Mouse (Mus musculus) left cerebral cortex, postnatal 36 days (tissue): ENCODE measurements around the gene Cntfr. TPM values are rescaled to one million over a fixed set of nuclear protein-coding genes. Genes with fewer than 3 reads are reported as not detected.
"Not testable (repeated sequence)": the region's sequence is repeated elsewhere in the genome, so short reads cannot be mapped to it uniquely, and the experiment has no call there.

Source experiments
- DNase-seq, 2 experiments: peaks; one replicate each; pipeline ENCODE4 v3.0.0; 2021 to 2022; ENCODE audit warnings: low spot score in 2 of 2, mixed read lengths in 1 of 2
- intact Hi-C: fragments of 180-260 bp; cut with DNase I; formaldehyde crosslinking; loops from one replicate; pipeline ENCODE4 v1.15.1; 2025
- total RNA-seq, 2 experiments: library from RNA; stranded (reverse); gene quantifications; 2 replicates each; pipeline ENCODE4 v1.2.3; 2021

The Cntfr gene
- total RNA-seq, 2 experiments from 2014 or later = 106 to 115 TPM

DNA sequence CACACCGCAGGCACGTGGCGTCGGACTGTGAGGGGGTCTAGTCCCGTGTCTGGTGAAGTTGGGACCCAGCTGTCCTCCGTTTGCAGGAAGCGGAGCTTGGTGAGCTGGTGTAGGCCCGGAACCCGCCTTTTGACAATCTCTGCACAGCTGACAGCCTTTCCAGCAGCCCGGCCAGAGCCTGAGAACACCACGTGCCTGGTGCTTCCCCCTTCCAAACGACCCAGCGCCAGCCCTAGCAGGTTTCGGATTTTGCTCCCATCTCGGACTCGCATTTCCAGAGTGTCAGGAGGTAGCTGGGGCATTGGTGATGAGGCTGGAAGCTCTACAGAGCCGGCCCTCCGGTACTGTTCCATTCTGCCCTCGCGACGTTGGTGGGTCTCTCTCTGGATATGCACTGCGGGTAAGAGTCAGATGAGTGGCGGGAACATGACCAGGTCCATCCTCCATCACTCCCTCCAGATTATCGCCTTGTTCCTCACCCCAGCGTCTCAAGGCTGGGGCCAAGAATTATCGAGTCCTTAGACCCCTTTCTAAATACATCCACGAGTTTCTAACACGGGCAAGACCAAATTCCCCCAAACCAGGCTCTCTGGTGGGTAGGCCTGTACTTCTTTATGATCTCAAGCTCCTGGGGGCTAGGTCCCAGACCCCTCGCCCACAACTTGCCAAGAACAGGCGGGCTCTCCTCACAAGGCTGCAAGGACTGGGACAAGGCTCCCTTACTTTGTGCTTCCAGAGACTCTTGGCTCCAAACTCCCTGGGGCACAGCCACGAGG is 15.7 kb upstream of the Cntfr start:
- peak in 1 of 2 experiments; percentile 39 for DNase-seq
- intact Hi-C loops = no loop called here

DNA sequence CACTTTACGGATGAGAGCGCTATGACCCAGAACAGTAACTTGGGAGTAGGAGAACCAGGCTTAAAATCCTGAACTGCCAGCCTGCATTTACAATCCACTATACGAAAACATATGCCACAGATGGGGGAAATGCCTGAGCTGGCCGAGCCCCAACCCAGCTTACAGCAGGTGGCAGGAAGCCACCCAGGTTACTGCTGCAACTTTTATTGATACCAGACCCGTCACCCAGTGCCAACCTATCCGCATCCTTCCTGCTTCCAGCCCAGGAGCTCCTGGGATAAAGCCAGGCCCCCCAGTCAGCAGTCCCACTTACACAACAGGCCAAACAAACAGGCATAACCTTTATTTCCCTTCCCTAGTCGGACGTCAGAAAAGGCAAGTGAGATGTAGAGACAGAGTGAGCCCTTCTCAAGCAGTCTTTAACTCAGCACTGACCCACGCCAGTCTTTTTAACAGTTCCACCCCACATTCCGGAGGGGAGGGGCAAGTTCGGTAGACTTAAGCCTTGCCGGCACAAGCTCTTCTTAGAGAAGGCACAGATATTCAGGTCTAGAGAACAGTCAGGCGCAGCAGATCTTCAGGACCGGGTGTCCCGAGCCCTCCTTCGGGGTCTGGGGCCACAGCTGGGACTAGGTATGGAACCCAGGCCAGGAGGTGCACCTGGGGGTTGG is 15.0 kb upstream of the Cntfr start:
- DNase-seq = no peak
- intact Hi-C loops = no loop called here

DNA sequence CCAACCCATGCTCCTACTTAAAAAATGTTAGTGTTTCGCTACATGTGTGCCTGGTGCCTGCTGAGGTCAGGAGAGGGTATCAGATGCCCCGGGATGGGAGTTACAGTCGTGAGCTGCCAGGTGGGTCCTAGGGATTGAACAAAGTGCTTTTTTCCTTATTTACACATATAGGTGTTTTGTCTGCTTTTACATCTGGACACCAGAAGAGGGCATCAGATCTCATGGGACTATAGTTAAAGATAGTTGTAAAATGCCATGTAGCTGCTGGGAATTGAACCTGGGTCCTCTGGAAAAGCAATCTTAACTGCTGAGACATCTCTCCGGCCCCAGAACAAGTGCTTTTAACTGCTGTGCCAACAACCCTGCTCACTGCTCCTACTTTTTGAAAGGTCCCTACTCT is 13.3 kb upstream of the Cntfr start:
- intact Hi-C loops = no loop called here
- DNase-seq = no peak

DNA sequence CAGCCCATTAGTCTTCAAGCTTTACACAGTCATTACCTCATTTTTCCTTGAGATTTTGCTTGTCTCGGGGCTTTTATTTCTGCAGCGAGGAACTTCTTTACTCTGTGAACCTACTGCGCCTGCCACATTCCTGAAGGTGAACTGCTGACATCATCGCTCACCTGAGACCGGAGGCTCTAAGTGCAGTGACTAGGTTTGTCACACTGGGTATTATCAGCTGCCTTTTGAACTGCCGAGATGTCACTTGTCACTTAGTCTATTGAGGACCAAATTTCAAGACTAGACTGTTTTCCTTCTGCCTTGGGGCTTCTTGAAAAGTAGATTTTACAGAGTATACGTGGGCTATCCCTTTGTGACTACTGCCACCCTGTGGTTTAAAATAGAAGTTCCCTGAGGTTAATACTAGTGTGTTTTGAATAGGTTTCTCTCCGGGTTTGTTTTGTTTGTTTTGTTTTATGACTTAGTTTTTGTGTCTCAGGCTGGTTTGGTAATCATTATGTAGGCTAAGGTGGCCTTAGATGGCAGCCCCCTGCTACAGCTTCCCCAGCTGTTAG is 11.4 kb upstream of the Cntfr start:
- DNase-seq = no peak
- intact Hi-C loops = loop anchor here (5.0 kb wide), 4 partner anchors 56 to 156 kb away; partner anchors contain the start of genes Dnaic1 and Fam219a

DNA sequence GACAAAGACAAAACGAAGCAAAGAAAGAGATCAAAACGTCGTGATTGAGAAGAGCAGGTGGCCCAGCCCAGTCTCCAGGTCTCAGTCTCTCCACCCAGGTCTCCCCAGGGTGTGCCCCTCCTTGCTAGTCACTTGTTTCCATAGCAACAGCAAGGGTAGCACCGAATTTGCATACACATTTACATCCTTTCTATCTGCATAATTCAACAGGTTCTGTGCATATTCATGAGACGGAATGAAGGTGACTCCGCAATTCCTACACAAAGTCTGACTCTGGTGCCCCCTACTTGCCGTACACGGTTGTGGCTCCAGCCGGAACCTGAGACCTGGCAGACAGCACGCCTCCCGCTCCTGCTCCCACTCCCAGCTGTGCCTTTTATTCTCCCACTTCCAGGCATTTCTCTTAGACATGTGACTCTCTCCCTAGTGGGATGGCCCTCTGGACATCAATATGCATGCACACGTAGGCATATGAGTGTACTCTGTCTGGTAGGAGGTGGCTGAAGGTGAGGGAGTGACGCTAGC is 10.2 kb upstream of the Cntfr start:
- intact Hi-C loops = loop anchor here (1.0 to 5.0 kb wide), 5 partner anchors 55 to 239 kb away; partner anchors contain the start of genes Dnaic1 and Fam219a
- peak; percentile 74 to 80 for DNase-seq

DNA sequence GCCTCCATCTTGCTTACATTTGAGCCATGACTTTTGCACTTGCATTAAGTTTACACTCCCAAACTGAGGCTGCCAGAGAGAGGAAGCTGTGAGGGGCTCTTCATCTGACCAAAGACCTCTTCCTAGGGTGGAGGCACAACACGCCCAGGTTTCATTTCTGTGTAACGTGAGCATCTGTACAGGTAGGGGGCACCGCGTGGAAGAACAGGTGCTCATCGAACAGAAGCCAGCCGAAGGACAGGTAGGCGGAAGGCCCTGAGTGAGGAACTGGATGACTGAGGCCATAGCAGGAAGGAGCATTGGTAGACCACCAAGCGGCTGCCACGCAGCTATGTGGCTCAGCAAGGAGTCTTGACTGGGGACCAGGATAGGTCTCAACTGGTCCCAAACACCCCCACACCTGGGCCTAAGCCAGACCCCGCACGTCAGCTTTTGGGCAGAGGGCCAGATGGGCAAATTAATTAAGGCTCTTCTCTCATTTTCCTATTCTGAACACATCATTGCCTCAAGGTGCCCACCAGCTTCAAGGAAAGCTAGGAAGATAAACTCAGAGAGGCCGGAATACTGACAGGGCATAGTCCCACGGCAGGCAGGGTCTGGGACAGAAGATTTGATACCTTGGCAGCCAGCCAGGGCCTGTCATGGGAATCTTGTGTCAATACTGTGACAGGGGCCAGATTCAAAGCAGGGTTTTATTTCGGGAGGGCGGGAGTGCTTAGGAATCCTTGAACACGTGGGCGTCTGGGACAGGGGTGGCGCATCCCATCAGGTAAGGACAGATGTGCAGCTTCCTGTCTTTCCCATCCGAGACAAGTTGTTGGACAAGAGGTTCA is 9.2 kb upstream of the Cntfr start:
- intact Hi-C loops = loop anchor here (5.0 kb wide), 4 partner anchors 54 to 154 kb away; partner anchors contain the start of genes Dnaic1 and Fam219a
- DNase-seq = peak in 1 of 2 experiments; percentile 7

DNA sequence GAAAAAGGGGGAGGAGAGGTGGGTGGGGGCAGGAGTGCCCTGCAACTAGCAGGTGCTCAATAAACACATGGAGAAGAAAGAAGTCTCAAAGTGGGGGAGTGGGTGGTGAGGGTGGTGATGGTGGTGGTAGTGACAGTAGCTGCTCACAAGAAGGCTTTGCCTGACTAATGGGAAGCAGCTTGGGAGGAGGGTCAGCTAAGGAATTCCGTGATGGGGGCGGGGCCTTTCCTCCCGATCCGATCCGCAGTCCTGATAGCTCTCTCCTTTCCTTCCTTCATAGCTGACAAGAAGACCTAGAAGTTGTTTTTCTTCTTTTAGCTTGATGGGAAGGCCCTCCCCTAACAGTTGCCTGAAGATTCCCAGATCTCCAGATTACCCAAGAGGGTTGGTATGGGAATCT is 7.8 kb upstream of the Cntfr start:
- intact Hi-C loops = loop anchor here (5.0 kb wide), 4 partner anchors 52 to 152 kb away; partner anchors contain the start of genes Dnaic1 and Fam219a

DNA sequence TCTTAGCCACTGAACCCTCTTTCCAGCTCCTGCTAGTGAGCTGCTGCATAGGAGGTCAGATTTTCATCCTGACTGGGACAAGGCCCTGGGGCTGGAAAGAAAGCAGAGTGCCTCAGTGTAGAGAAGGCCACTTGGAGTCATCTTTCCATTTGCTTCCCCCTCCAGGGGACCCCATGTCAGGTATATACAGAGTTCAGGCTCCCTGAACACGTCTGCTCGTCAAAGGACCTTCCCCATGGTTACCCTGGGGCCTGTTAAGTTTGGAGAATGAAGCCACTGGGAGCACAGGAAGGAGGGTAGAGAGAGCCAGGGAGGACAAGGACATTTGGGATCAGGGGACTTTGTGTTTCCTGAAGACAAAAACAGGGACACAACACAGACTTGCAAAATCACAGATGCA is 5.3 kb upstream of the Cntfr start:
- intact Hi-C loops, DNase-seq: not testable (repeated sequence)

More for the DNA sequence above, 7.8 kb upstream of the Cntfr start:
- no peak for DNase-seq

DNA sequence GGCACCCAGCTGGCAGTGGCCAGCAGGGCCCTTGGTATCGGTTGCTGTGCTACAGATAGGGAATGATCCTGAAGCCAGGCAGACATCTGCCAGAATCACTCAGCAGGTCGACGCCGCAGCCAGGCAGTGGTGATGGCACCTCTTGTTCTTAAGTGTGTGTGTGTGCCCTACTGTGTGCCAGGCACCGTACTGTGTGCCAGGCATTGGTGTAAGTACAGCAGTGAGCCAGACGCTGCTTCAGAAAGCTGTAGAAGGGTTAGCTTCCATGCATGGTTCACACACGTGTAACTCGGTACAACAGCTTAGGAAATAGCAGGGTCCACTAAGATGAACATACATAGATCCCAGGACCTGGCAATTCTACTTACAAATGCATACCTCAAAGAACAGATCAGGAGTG is 3.3 kb upstream of the Cntfr start:
- DNase-seq, intact Hi-C loops: not testable (repeated sequence)

DNA sequence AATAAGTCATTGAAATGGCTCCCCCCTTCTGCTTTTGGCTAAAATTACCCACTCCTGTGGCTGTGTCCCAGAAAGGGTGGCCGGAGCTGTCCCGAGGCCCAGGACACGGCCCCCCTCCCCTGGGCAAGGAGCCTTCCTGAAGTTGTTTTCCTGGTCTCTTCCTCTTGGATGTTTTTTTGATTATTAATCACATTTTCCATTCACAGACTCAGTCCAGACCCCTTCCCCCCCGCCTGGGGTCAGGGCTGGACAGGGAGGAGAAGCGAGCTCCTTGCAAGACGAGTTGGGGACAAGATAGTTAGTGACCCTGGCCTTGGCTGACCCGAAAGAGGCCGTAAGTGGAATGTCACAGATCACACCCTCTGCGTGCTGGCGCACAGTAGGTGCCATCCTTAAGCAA is 2.9 kb upstream of the Cntfr start, which contains the start of gene Il11ra1:
Il11ra1 (plus strand) TSS at position 207 of the 400 bp plus-strand sequence.
- intact Hi-C loops, DNase-seq: not testable (repeated sequence)

DNA sequence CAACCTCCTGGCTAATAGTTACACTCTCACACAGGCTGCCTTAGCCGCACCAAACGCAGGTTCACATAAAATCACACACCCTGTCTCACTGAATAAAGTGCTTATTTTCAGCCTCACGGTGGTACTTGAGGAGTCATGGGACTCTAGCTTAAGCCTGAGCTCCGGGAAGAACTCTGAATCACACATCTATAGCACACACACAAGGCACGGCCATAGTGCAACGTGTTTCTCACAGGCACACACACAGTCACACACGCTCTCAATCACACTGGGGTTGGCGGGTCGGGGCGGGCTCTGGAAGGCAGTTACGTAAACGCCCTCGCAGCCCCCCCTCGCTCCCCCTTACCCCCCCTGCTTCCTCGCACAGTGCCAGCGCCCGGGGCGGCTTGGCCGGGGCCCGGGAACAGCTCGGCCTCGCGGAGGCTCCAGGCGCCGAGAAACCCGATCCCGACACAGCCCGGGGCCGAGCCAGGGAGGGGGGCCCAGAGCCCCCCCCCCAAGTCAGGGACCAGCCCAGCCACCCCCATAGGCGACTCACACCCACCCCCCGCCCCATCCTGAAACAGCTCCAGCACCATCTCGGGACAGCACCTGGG is 1.6 kb upstream of the Cntfr start:
- DNase-seq, intact Hi-C loops: not testable (repeated sequence)

DNA sequence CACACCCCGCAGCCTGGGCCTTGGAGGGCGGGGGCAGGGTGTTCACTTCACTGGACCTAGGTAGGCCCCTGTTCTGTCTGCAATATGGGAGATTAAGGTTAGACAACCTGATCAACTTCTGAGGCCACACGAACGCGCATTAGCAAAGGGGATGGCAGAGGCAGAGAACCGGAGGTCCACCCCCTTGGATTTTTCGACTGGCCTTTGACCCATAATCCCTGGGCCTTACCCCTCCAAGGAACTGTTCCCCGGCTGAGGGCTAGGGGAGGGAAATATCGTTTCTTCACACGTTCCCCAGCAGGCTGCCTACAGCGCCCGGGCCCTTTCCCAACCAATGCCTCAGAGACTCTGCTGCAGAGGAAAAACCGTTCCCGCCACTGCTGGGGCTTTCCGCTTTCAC is 437 bp downstream of the Cntfr start:
- intact Hi-C loops = not testable (repeated sequence)

DNA sequence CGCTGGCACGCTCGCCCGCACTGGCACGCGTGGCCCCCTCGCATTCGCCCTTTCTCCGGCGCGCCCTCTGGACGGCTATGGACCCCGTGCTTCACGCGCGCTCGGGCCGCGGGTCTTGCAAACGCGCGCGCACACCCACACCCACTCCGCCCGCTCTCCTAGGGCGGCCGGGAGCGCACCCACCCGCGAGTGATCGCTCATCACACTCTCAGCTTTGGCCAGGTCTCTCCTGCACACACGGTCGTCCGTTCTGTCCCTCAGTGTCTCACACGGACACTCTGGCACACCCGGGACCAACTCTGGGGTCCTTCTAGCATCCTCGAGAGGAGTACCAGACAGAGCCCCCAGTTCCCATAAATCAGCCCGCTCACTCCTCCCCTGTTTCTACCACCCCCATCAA is 1.1 kb downstream of the Cntfr start:
- DNase-seq, intact Hi-C loops: not testable (repeated sequence)

More for the DNA sequence above, 437 bp downstream of the Cntfr start:
- DNase-seq = not testable (repeated sequence)

DNA sequence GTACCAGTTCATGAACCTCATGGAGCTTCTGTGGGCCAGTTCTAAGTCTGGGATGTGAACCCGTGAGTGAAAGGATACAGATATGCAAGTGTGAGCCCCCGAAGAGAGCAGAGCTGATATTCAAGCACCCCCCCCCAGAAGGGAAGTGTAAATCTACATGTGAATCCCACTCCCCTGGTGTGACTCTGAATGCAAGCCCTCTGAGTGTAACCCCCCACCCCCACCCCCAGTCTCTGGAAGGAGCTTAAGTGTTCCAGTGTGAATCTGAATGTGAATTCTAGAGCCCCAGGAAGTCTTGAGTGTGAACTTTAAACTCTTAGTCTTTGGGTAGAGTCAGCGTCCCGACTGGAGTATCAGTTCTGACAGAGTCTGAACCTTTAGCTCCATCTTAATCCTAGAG is 3.4 kb downstream of the Cntfr start:
- DNase-seq, intact Hi-C loops: not testable (repeated sequence)

DNA sequence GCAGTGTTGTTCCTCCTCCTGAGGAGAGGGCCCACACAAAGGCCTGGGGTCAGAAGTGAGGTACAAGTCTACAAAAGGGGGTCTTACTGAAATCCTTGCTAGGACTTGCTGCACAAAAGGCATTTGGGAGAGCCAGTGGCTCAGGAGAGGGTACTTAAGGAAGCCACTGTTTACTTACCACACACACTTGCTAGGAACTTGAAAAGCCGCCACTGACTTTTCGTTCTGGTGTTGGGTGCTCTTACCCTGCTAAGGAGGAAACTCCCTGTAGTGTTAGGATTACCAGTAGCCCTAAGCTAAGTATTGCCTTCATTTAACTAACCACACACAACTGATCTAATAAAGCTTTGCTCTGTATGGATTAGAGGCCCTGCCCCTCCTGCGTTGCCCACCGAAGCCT is 6.9 kb downstream of the Cntfr start:
- DNase-seq, intact Hi-C loops: not testable (repeated sequence)

DNA sequence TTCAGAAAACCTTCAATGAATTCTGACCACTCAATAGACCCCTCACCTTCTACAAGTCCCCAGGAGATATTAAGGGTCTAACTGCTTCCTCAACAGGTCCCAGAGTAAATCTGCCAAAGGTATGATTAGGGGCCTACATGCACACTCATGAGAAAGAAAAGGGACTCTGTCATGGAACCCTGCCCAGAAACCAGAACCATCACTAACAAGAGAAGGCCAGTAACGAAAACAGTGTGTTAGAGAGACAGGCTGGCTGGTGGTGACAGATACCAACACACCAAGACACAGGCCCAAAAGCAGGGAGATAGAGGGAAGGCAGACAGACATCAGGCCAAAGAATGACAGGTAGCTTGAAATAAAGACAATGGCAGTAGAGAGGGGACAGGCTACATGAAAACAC is 8.3 kb downstream of the Cntfr start:
- intact Hi-C loops, DNase-seq: not testable (repeated sequence)

DNA sequence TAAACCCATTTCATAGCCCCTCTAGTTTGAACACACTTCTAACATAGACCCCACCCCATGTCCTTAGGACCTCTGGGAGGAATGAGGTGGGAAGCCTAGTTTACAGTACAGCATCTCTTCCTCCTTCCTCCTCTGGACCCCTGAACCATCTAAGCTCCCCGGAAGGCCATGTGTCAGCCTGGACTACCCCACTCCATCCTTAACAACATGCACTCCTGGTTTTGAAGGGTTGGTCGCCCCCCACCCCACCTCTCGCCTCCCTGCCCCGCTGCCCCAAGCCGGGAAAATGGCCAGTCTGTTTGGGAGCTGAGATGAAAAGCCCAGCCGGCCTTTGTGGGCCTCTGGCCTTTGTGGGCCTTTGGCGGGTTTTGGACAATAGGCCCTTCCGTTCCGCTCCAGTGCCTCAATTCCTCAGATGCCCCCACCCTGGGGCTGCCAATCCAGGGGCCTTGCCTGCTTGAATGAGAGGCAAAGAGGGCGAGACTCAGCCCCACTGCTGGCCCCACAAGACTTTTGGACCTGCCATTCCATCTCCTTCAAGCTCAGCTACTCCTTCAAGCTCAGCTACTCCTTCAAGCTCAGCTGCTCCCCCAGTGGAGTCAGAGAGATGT is 10.9 kb downstream of the Cntfr start:
- intact Hi-C loops, DNase-seq: not testable (repeated sequence)

DNA sequence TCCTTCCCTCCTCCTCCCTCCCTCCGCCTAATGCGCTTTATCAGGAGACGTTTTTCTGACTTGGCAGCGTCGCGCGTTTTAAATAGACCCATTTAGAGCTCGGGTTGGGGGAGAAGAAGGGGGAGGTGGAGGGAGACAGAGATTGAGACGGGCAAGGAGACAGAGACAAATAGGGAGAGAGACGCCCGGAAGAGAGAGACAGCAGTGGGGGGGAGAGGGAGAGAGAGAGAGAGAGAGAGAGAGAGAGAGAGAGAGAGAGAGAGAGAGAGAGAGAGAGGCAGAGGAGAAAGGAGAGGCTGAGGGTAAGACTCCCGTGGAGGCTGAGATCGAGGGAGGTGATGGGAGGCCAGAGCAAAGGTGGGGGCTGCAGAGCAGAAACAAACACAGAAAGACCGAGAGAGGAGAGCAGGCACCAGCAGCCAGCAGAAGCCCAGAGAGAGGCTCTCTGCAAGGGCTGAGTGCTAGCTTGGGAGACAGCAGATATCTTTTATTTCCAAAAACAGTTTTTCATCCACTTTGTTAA is 11.9 kb downstream of the Cntfr start:
- intact Hi-C loops = not testable (repeated sequence)

More for the DNA sequence above, 11.9 kb downstream of the Cntfr start:
- not testable (repeated sequence) for DNase-seq
